In the genomic region with DNA sequence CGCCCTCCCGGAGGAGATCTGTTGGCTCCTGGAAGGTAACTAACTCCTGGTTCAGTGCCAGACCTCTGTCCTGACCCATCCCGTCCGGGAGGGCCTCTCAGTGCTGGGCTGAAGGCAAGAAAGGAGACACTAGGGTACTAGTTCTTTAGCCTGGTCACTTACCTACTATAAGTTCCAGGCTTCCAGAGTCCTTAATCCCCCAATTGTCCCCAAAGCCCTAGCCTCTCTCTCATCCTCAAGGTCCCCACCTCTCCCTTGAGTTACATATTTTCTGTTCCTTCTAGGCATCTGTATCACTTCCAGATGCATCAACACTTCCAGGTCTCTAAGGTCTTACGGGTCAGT, we compare ENCODE assay signal across 8 mouse cellular contexts. TPM values are rescaled to one million over a fixed set of nuclear protein-coding genes. Genes with fewer than 3 reads are reported as not detected.
DNase-seq lines count a peak whose midpoint lies in the region; ATAC-seq lines count a peak whose summit lies in the region.

No protein-coding gene starts in this region.

- intact Hi-C loops in gastrocnemius, postnatal 36 days (cut with DNase I): no loop called here

- peaks cover 74% of the 10 kb centered on the region for H3K27me3 ChIP-seq in limb, embryonic 12.5 days
- H3K27me3 ChIP-seq in stomach, embryonic 15.5 days (replicated peaks): peaks cover 41% of the 10 kb centered on the region

- H3K4me3 ChIP-seq in limb, embryonic 12.5 days (replicated peaks): peak overlapping the region; percentile 36
- peak overlapping the region; percentile 31 for H3K4me3 ChIP-seq in stomach, embryonic 15.5 days (replicated peaks)

- peak; percentile 41 for DNase-seq in adrenal gland, adult 2 months
- DNase-seq in adrenal gland, postnatal 4 days (ENCODE audit: low spot score in 2 of 2): no peak
- peak; percentile 10 for DNase-seq in retina, embryonic 14.5 days (ENCODE audit: low spot score)
- DNase-seq in retina, postnatal 1 day: no peak
- no peak for DNase-seq in gastrocnemius, postnatal 36 days
- no peak for DNase-seq in natural killer cell, adult 2 months (ENCODE audit: low spot score in 2 of 2)

- no peak for ATAC-seq in limb, embryonic 12.5 days (ENCODE audit: insufficient number of reproducible peaks, insufficient read depth, low FRiP score, low TSS enrichment, low read depth)
- no peak for ATAC-seq in stomach, embryonic 15.5 days (ENCODE audit: insufficient read depth, low FRiP score, low read depth)

- H3K4me2 ChIP-seq in limb, embryonic 12.5 days: peak overlapping the region; percentile 62
- H3K4me2 ChIP-seq in stomach, embryonic 15.5 days: peak overlapping the region; percentile 73

- H3K36me3 ChIP-seq in limb, embryonic 12.5 days: no peaks in the 10 kb centered on the region
- no peaks in the 10 kb centered on the region for H3K36me3 ChIP-seq in stomach, embryonic 15.5 days

- H3K4me1 ChIP-seq in limb, embryonic 12.5 days (replicated peaks): peaks cover 22% of the 10 kb centered on the region
- peaks cover 6% of the 10 kb centered on the region; the same call in 1 of the 2 replicates for H3K4me1 ChIP-seq in stomach, embryonic 15.5 days

- H3K27ac ChIP-seq in limb, embryonic 12.5 days: no peak overlapping the region
- H3K27ac ChIP-seq in stomach, embryonic 15.5 days: no peak overlapping the region

- H3K9ac ChIP-seq in limb, embryonic 12.5 days (replicated peaks): no peak overlapping the region
- H3K9ac ChIP-seq in stomach, embryonic 15.5 days: no peak overlapping the region

- WGBS in limb, embryonic 12.5 days: 22% methylated on average over 5 of the region's 5 CpGs
- WGBS in stomach, embryonic 15.5 days: 28% methylated on average over 5 of the region's 5 CpGs

- no peaks in the 10 kb centered on the region for H3K9me3 ChIP-seq in limb, embryonic 12.5 days
- no peaks in the 10 kb centered on the region for H3K9me3 ChIP-seq in stomach, embryonic 15.5 days

RNA-seq across cellular contexts. Expression of a gene that starts 0.3 kb away (rescaled TPM):
- total RNA-seq in adrenal gland, adult 2 months (2021): 1 to 10 TPM; 5.5 to 6.5 TPM
- polyA plus RNA-seq in adrenal gland, adult 2 months (2012; rRNA removed): 2.9 and 3.3 TPM in 2 replicates
- total RNA-seq in adrenal gland, postnatal 4 days (2021): 1 to 10 TPM; 6.1 to 7.6 TPM
- polyA plus RNA-seq in limb, embryonic 12.5 days (2016; fragmentation: Nextera tagmentation; extraction: Ambion mirVana): 0.31 and 0.37 TPM in 2 replicates
- polyA plus RNA-seq in stomach, embryonic 15.5 days (2015; fragmentation: Nextera tagmentation; extraction: Ambion mirVana): 1.1 TPM in 2 replicates
- total RNA-seq in gastrocnemius, postnatal 36 days (2021): 1 to 10 TPM in 1 of 2 experiments, not detected in 1; 1.6 TPM

Comparison
In these comparisons a context has a peak if more than half of its experiments do, and no peak if none do; other contexts are left out.
1. DNase-seq: peak in adrenal gland, adult 2 months (single experiment) and retina, embryonic 14.5 days (single experiment); none in adrenal gland, postnatal 4 days (0 of 2), retina, postnatal 1 day (single experiment), gastrocnemius, postnatal 36 days (0 of 2) and natural killer cell, adult 2 months (0 of 2).